Mouse (Mus musculus): ENCODE results near the gene Snrpd3.

DNA sequence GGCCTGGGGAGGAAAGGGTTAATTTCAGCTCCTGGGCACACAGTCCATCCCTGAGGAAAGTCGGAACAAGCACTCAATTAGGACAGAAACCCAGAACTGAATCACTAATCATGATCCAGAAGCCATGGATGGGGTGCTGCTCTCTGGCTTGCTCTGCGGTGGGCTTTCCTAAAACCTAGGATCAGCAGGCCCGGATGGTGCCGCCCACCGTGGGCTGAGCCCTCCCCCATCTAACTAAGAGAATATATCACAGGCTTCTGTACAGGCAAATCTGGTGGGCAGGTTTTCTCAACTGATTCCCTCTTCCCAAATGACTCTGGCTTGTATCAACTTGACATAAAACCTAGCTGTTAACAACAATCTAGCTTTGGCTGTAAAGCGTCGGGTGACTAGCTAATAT, 30.6 kb downstream of the Snrpd3 start:
- no peak for TF ChIP-seq MAX (IDR thresholded peaks at IDR 0.05; ENCODE audit: low read depth)
- no peak for TF ChIP-seq TCF12 (IDR thresholded peaks at IDR 0.05; ENCODE audit: insufficient read depth, poor library complexity, severe bottlenecking)
- no peak for TF ChIP-seq POLR2A (IDR thresholded peaks at IDR 0.05; ENCODE audit: insufficient read length, low read depth)
- TF ChIP-seq MYOG (IDR thresholded peaks at IDR 0.05; ENCODE audit: control insufficient read depth in 1 of 3, insufficient read depth in 1 of 3, insufficient read length in 2 of 3, low read depth in 2 of 3), result no peak
- TF ChIP-seq USF1 (IDR thresholded peaks at IDR 0.05; ENCODE audit: low read depth), result no peak

All from myocyte (in vitro differentiated cells).